Mouse (Mus musculus) embryonic fibroblast, embryonic 13.5 days (primary cell): Measurements from ENCODE around the gene Lurap1l.

Experiments
- CTCF ChIP-seq: IDR thresholded peaks from 2 replicates; pipeline ENCODE4 v1.5.1; 2011; ENCODE audit warnings: mild to moderate bottlenecking, control low read depth, low read length, moderate library complexity, borderline replicate concordance; ENCODE audit not compliant: insufficient read depth
- POLR2A ChIP-seq: IDR thresholded peaks from 2 replicates; pipeline ENCODE4 v1.6.1; 2011; ENCODE audit warnings: low read depth, mild to moderate bottlenecking, control low read depth, low read length, moderate library complexity

DNA sequence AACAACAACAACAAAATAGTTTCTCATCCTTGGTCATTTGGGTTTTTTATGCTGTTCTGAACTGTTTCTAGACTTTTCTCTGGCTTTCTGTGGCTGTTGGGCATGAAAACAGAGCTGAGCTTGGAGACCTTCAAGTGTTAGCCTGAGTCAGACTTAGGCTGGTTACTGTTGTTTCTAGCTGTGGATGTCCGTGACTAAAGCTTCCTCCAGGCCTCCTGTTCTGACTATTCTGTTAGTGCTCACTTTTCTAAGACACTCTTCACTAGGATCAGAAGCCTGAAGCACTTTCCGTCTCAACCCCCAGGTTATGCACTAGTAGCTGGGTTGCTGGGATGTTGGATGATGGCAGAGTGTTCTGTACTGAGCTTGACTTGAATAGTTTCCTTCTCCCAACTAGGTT, 28.7 kb downstream of the Lurap1l start:
- no peak for TF ChIP-seq CTCF
- TF ChIP-seq POLR2A, result no peak
